Mouse (Mus musculus): ENCODE measurements around the gene Mok.
"Not testable (repeated sequence)": the region's sequence is repeated elsewhere in the genome, so short reads cannot be mapped to it uniquely, and the experiment has no call there.

The Mok gene

GRCm38 (mm10) chr12:110840348-110841198, at the start of gene Mok:
Gene Mok, minus strand, starts transcription at chr12:110840939.
- CTCF ChIA-PET = interaction anchor here (0.7 kb wide), 1 partner anchor 14 kb away, joined by 3 read pairs; no protein-coding TSS in a partner anchor

- CTCF ChIA-PET = interaction anchor here (0.6 kb wide), 1 partner anchor 46 kb away, joined by 3 read pairs; no protein-coding TSS in a partner anchor
Measured at GRCm38 (mm10) chr12:110889036-110890020, 48.6 kb upstream of the Mok start, which contains the start of the genes Cinp and Tecpr2. Gene Cinp, minus strand, starts transcription at chr12:110889145. Gene Tecpr2, plus strand, starts transcription at chr12:110889264.

GRCm38 (mm10) chr12:110888606-110889005, 47.9 kb upstream of the Mok start:
- CTCF ChIA-PET = no interaction called here

GRCm38 (mm10) chr12:110888106-110888505, 47.4 kb upstream of the Mok start:
- CTCF ChIA-PET = interaction anchor here (0.6 kb wide), 1 partner anchor 272 kb away, joined by 6 read pairs; no protein-coding TSS in a partner anchor

- CTCF ChIA-PET = no interaction called here
Measured at GRCm38 (mm10) chr12:110885251-110885650, 44.5 kb upstream of the Mok start.

- CTCF ChIA-PET = no interaction called here
Measured at GRCm38 (mm10) chr12:110882291-110882690, 41.6 kb upstream of the Mok start.

- CTCF ChIA-PET = no interaction called here
Measured at GRCm38 (mm10) chr12:110875351-110875750, 34.6 kb upstream of the Mok start.

- CTCF ChIA-PET = no interaction called here
Measured at GRCm38 (mm10) chr12:110871247-110871646, 30.5 kb upstream of the Mok start.

GRCm38 (mm10) chr12:110870107-110870506, 29.4 kb upstream of the Mok start:
- CTCF ChIA-PET = no interaction called here

GRCm38 (mm10) chr12:110865989-110866388, 25.2 kb upstream of the Mok start:
- CTCF ChIA-PET = no interaction called here

GRCm38 (mm10) chr12:110865571-110865970, 24.8 kb upstream of the Mok start:
- CTCF ChIA-PET = no interaction called here

GRCm38 (mm10) chr12:110864008-110864407, 23.3 kb upstream of the Mok start:
- CTCF ChIA-PET = interaction anchor here (0.5 kb wide), 1 partner anchor 132 kb away, joined by 4 read pairs; no protein-coding TSS in a partner anchor

GRCm38 (mm10) chr12:110861256-110861655, 20.5 kb upstream of the Mok start:
- CTCF ChIA-PET = no interaction called here

- CTCF ChIA-PET = no interaction called here
Measured at GRCm38 (mm10) chr12:110860293-110860692, 19.6 kb upstream of the Mok start.

GRCm38 (mm10) chr12:110858681-110859080, 17.9 kb upstream of the Mok start:
- CTCF ChIA-PET = not testable (repeated sequence)

- CTCF ChIA-PET = no interaction called here
Measured at GRCm38 (mm10) chr12:110857196-110857595, 16.5 kb upstream of the Mok start.

GRCm38 (mm10) chr12:110854786-110855737, 14.3 kb upstream of the Mok start:
- CTCF ChIA-PET = interaction anchor here (0.6 kb wide), 2 partner anchors 14 to 121 kb away, joined by 3 read pairs; no protein-coding TSS in a partner anchor

- CTCF ChIA-PET = no interaction called here
Measured at GRCm38 (mm10) chr12:110851923-110852322, 11.2 kb upstream of the Mok start.

GRCm38 (mm10) chr12:110851414-110851813, 10.7 kb upstream of the Mok start:
- CTCF ChIA-PET = interaction anchor here (0.5 kb wide), 1 partner anchor 123 kb away, joined by 3 read pairs; no protein-coding TSS in a partner anchor

GRCm38 (mm10) chr12:110850929-110851256, 10.2 kb upstream of the Mok start:
- CTCF ChIA-PET = interaction anchor here (0.5 kb wide), 1 partner anchor 123 kb away, joined by 3 read pairs; no protein-coding TSS in a partner anchor
